Mouse (Mus musculus) lung, embryonic 14.5 days (tissue): ENCODE data around the gene Card6. TPM values are rescaled to one million over a fixed set of nuclear protein-coding genes. Genes with fewer than 3 reads are reported as not detected.

Experiments
- ATAC-seq: fragments of 200-750 bp; cut with Nextera tagmentation; 2 replicates; pipeline ENCODE4 v1.8.0; 2017; ENCODE audit warnings: mild to moderate bottlenecking, moderate TSS enrichment, moderate library complexity; ENCODE audit not compliant: insufficient read depth
- DNase-seq: peaks from one replicate; pipeline ENCODE4 v3.0.0-alpha.2; 2015
- H3K27ac ChIP-seq: fragments of 300-500 bp; sonication (generic); 2 replicates; pipeline ENCODE4 v1.5.1; 2014; ENCODE audit warnings: low read depth, mild to moderate bottlenecking, moderate library complexity
- H3K27me3 ChIP-seq: fragments of 300-500 bp; sonication (generic); 2 replicates; pipeline ENCODE4 v1.6.1; 2014; ENCODE audit warnings: low read length, control low read depth; ENCODE audit not compliant: insufficient read depth
- H3K36me3 ChIP-seq: fragments of 300-500 bp; sonication (generic); 2 replicates; pipeline ENCODE4 v1.6.1; 2014; ENCODE audit warnings: control low read depth; ENCODE audit not compliant: insufficient read depth
- H3K4me1 ChIP-seq: fragments of 300-500 bp; sonication (generic); 2 replicates; pipeline ENCODE4 v1.6.1; 2014; ENCODE audit warnings: antibody characterized with exemption, control low read depth; ENCODE audit not compliant: insufficient read depth
- H3K4me2 ChIP-seq: fragments of 300-500 bp; sonication (generic); 2 replicates; pipeline ENCODE4 v1.6.1; 2014; ENCODE audit warnings: mild to moderate bottlenecking
- H3K4me3 ChIP-seq: fragments of 300-500 bp; sonication (generic); 2 replicates; pipeline ENCODE4 v1.5.1; 2014; ENCODE audit warnings: low read depth, low read length
- H3K9ac ChIP-seq: fragments of 300-500 bp; sonication (generic); 2 replicates; pipeline ENCODE4 v1.6.1; 2014
- H3K9me3 ChIP-seq: fragments of 300-500 bp; sonication (generic); 2 replicates; pipeline ENCODE4 v1.6.1; 2016; ENCODE audit warnings: low read depth, low read length, control low read depth
- CTCF ChIP-seq: IDR thresholded peaks from 2 replicates; pipeline ENCODE4 v1.5.1; 2016; ENCODE audit warnings: antibody characterized with exemption, low read depth
- WGBS: fragments of 180-500 bp; shearing (Covaris S2); extraction: QIAGEN DNeasy Blood & Tissue Kit; methylation state at CpG from one replicate; pipeline ENCODE4 v1.1.7; 2014; 5-methylcytosine and 5-hydroxymethylcytosine counted together
- polyA plus RNA-seq: library from polyadenylated mRNA; unstranded; fragments of >200 nt; fragmentation: Nextera tagmentation; extraction: Ambion mirVana; gene quantifications from 2 replicates; pipeline ENCODE4 v1.2.1, GENCODE M21; 2014

The Card6 gene
- polyA plus RNA-seq: 1.7 and 2.2 TPM in 2 replicates

DNA sequence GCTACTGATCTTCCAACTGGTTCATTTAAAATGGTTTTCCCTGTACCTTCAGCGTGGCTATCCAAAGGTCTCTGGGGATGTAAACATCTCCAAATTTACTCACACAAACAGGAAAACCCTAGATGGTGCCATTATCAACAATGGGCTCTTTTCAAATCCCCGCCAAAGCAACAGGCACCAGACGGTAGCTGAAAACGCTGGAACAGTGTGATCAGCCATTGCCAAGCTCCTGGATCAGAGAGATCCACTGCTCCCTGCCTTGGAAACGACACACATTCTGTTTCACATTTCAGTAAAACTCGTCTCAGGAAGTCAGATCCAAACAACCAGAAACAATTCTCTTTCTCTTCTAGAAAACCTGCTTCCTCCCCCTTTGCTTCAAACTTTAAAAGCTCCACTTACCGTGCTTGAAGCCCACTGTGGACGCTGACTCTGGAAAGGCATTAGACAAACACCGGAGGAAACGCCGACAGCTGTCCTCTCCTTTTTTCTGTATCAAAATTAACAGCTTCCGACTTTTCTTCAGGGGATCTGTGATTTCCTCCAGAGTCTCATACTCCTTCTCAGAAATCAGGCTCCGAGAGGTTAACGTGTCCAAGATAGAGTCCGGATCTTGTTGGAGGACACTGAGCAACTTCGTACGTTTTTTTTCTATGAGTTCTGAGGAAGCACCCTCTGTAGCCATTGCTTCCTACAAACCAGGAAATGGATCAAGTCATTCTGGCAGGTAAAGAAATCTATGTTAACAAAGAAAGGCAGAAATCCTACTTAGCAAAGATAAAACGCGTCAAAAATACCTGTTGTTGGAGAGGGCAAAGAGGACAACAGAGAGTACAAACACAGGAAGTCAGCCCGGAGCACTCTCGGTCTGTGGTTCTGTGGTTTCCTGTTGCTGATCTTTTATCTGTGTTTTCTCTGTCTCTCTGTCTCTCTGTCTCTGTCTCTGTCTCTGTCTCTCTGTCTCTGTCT, at the start of gene Card6:
TSS of gene Card6 (minus strand) at position 854 of the 969 bp plus-strand sequence.
- Histone ChIP-seq H3K27ac (peak within 1 kb of the TSS; percentile 56; the same call in 1 of the 2 replicates), H3K9ac (peak within 1 kb of the TSS; percentile 13; the same call in 1 of the 2 replicates)

DNA sequence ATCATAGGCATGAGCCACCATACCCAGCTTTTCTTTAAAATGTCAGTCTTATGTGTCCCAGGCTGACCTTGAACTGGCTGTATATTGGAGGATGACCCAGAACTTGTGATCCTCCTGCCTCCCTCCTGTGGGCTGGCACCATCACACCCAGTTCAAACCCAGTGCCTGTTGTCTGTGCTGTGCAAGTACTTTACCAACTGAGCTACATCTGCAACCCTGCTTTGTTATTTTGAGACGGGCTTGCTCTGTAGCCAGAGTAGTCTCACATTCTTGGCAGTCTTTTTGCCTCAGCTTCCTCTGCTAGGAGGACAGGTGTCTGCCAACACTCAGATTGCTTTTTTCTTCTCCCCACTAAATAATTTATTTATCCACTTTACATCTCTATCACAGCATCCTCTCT, 49.0 kb upstream of the Card6 start:
- ATAC-seq (no peak), DNase-seq (no peak)
- Histone ChIP-seq H3K27me3 (no peaks in the 10 kb centered on the region), H3K4me2 (no peak overlapping the region), H3K9ac (no peak overlapping the region), H3K4me1 (0 out of 2 replicates have a peak, but pooled peaks cover 5% of the 10 kb centered on the region), H3K4me3 (no peak overlapping the region), H3K9me3 (no peaks in the 10 kb centered on the region), H3K27ac (no peak overlapping the region), H3K36me3 (0 out of 2 replicates have a peak, but pooled peaks cover 3% of the 10 kb centered on the region)
- 64% methylated on average over 1 of the region's 1 CpGs for WGBS
- no peak for TF ChIP-seq CTCF

More for the DNA sequence above, at the start of gene Card6:
- peak within 1 kb of the TSS; percentile 47 for H3K4me2 ChIP-seq
- H3K4me1 ChIP-seq: no peaks in the 10 kb centered on the region
- ATAC-seq (no peak), DNase-seq (peak; percentile 22)
- H3K27me3 ChIP-seq: no peaks in the 10 kb centered on the region
- WGBS: 36% methylated on average over 21 of the region's 21 CpGs
- no peaks in the 10 kb centered on the region for H3K9me3 ChIP-seq
- peak within 1 kb of the TSS; percentile 23 for H3K4me3 ChIP-seq
- no peak for TF ChIP-seq CTCF
- no peaks in the 10 kb centered on the region for H3K36me3 ChIP-seq

DNA sequence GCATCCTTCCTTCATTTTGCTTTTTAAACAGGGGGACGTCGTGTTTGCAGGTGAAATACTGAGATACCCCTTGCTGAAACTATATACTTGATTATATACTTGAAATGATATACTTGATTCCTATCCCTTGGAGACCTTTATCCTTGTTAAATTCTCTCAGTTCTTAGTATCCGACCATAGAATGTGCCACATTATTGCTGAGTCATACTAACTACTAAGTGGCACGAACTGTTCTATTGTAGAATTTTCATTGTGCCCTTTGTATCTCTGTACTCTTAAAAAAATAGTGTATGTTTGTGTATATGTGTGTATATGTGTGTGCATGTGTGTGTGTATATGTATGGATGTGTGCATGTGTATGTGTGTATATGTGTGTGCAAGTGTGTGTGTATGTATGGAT, 48.0 kb upstream of the Card6 start:
- ATAC-seq: no peak
- Histone ChIP-seq H3K4me1 (0 out of 2 replicates have a peak, but pooled peaks cover 5% of the 10 kb centered on the region), H3K9ac (no peak overlapping the region), H3K4me2 (no peak overlapping the region), H3K27ac (no peak overlapping the region), H3K36me3 (0 out of 2 replicates have a peak, but pooled peaks cover 3% of the 10 kb centered on the region), H3K27me3 (no peaks in the 10 kb centered on the region), H3K4me3 (no peak overlapping the region), H3K9me3 (no peaks in the 10 kb centered on the region)
- no peak for DNase-seq
- WGBS: 81% methylated on average over 4 of the region's 4 CpGs
- no peak for TF ChIP-seq CTCF

DNA sequence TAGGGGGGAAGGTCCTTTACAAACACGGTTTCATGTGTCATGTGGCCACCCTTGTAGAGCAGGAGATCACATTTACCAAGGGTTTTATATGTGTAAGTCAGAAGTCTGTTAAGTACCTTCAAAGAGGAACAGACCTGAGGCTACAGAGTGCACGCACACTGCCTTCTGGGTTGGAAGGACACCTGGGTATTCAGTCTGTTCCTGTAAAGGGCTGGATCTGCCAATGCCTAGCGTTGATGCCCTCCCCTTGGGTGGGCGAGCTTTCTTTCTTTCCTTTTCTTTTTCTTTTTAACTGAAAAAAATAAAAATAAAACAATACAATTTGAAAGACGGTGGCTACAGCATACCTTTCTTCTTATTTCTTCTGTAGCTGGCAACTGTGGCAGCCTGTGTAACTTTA, 46.8 kb upstream of the Card6 start:
- 76% methylated on average over 5 of the region's 5 CpGs for WGBS
- Histone ChIP-seq H3K4me2 (no peak overlapping the region), H3K36me3 (no peaks in the 10 kb centered on the region), H3K27me3 (no peaks in the 10 kb centered on the region), H3K27ac (no peak overlapping the region), H3K4me3 (no peak overlapping the region), H3K9me3 (no peaks in the 10 kb centered on the region), H3K4me1 (0 out of 2 replicates have a peak, but pooled peaks cover 5% of the 10 kb centered on the region), H3K9ac (no peak overlapping the region)
- TF ChIP-seq CTCF: no peak
- DNase-seq (no peak), ATAC-seq (0 out of 2 replicates have a peak, but pooled peaks have one; percentile 11)

DNA sequence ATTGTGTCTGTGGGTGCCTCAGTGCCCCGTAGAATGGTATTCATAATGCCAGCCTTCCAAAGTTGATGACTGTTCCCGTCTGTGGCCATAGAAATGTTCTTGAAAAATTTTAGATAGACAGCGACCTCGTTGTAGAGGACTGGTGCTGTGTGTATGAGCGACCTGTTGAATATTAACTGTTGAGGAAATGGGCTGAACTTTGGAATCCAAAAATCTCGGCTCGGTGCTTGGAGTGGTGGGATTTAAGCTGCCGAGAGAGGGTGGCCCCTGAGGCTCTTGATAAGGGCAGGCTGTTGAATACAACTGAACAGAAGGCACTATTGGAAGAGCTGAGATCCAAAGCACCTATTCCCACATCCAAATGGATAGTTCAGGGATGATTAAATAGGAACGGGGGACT, 46.3 kb upstream of the Card6 start:
- WGBS: 59% methylated on average over 9 of the region's 9 CpGs
- H3K4me1 ChIP-seq: 0 out of 2 replicates have a peak, but pooled peaks cover 5% of the 10 kb centered on the region

DNA sequence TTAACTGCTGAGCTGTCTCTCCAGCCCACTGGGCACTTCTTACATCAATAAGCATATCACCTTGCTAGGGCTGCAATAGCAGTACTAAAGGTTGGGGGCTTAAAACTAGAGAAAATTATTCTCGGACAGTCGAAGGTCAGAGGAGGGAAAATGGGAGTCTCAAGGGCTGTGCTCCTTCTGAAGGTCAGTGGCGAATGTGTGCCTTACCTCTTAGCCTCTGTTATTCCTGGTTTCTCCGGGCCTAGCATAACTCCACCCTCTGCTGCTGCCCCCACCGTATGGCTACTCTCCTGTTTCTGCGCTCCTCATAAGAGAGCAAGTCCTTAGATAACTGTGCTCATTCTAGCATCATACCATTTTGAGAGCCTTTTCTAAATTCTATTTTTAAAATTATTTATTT, 43.8 kb upstream of the Card6 start:
- 85% methylated on average over 6 of the region's 6 CpGs for WGBS
- H3K4me1 ChIP-seq: 0 out of 2 replicates have a peak, but pooled peaks cover 5% of the 10 kb centered on the region
- no peak overlapping the region for H3K27ac ChIP-seq
- TF ChIP-seq CTCF: no peak
- no peaks in the 10 kb centered on the region for H3K9me3 ChIP-seq
- no peaks in the 10 kb centered on the region for H3K36me3 ChIP-seq
- H3K27me3 ChIP-seq: no peaks in the 10 kb centered on the region
- H3K9ac ChIP-seq: no peak overlapping the region
- no peak overlapping the region for H3K4me3 ChIP-seq
- no peak overlapping the region for H3K4me2 ChIP-seq
- DNase-seq (no peak), ATAC-seq (no peak)

More for the DNA sequence above, 46.3 kb upstream of the Card6 start:
- no peak for DNase-seq
- Histone ChIP-seq H3K4me2 (no peak overlapping the region), H3K36me3 (no peaks in the 10 kb centered on the region), H3K4me3 (no peak overlapping the region), H3K27ac (no peak overlapping the region), H3K9ac (no peak overlapping the region), H3K9me3 (no peaks in the 10 kb centered on the region), H3K27me3 (no peaks in the 10 kb centered on the region)
- peak; percentile 10; the same call in 1 of the 2 replicates for ATAC-seq
- TF ChIP-seq CTCF: no peak

DNA sequence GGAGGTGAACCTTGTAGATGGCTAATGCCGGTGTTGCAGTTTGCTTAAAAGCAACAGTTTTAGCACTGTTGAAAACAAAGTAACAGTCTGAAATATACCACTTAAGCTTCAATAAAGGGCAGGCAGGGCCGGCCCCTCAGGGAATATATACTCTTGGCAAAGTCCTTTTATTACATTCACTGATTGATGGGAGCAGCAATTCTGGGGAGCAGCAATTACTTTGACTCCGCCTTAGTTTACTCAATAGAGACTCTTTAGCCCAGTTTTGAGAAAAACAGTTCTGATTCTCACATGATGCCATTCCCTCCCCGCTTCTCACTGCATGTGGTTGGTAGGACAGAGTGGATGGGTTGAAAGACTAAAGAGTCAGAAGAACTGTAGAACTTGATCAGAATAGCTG, 40.8 kb upstream of the Card6 start:
- ATAC-seq (no peak), DNase-seq (no peak)
- no peak overlapping the region for H3K4me3 ChIP-seq
- no peak for TF ChIP-seq CTCF
- H3K27me3 ChIP-seq: no peaks in the 10 kb centered on the region
- H3K4me2 ChIP-seq: no peak overlapping the region
- 80% methylated on average over 4 of the region's 4 CpGs for WGBS
- no peak overlapping the region for H3K9ac ChIP-seq
- peaks cover 7% of the 10 kb centered on the region; the same call in 1 of the 2 replicates for H3K4me1 ChIP-seq
- H3K36me3 ChIP-seq: no peaks in the 10 kb centered on the region
- H3K9me3 ChIP-seq: no peaks in the 10 kb centered on the region
- no peak overlapping the region for H3K27ac ChIP-seq
